Mouse (Mus musculus): ENCODE data around the gene Rpap1. TPM values are rescaled to one million over a fixed set of nuclear protein-coding genes. Genes with fewer than 3 reads are reported as not detected.

Gene Rpap1
- polyA plus RNA-seq (2014; fragmentation: Illumina TruSeq; extraction: RNeasy Lipid Tissue Mini Kit (QIAGEN cat#74804); ENCODE audit: low read depth, low replicate concordance) = 10.5 TPM

DNA sequence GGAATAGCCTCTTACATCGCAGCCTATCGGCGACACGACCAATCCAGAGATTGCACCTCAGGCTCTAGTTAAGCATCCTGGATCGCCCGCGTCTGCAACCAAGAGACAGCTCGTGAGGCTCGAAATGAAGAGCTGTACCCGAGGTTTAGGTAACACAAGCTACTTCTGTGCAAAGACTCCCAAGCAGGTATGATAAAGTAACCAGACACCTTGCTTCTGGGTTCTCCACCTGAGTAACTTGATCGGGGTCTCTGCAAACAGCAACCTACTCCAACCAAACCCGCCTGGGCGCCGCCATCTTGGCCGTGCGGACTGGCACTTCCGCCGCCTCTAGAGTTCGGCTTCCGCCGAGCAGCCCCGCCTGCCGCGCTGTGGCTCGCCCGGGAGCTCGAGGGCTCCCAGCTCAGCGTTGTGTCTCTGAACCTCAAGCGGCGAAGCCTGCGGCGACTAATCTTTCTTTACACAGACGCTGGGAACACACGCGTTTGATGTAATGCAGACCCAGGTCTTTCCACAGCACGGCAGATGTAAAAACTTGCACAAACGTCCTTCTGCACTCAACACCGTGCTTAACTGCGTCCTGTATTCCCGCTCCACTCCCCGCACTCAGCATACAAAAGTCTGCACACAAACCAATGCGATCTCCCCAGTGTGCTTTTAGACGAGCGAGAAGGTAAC lies at the start of gene Rpap1:
Gene Rpap1 (minus strand): TSS at position 332 of the 678 bp plus-strand sequence.

DNA sequence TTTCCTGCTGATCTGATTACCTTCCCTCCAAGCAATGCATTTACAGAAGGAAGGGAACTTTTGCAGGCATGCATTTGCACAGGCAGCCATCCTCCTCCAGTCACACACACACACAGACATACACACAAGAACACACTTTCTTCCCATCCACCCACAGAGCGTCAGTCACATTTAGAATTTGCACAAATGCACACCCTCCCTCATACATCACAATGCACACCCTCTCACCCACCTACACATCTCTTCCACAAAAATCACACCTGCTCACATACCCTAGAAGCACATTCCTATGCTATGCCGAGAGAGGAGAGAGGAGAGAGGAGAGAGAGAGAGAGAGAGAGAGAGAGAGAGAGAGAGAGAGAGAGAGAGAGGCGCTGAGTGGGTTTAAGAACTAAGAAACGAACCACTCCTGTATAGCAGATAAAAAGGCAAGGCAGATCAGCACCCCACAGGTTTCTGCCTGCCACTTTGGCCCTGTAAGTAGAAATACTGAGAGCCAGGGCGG lies 10.0 kb upstream of the Rpap1 start, which contains the start of gene Tyro3:
Gene Tyro3 (plus strand): TSS at position 455 of the 505 bp plus-strand sequence.

DNA sequence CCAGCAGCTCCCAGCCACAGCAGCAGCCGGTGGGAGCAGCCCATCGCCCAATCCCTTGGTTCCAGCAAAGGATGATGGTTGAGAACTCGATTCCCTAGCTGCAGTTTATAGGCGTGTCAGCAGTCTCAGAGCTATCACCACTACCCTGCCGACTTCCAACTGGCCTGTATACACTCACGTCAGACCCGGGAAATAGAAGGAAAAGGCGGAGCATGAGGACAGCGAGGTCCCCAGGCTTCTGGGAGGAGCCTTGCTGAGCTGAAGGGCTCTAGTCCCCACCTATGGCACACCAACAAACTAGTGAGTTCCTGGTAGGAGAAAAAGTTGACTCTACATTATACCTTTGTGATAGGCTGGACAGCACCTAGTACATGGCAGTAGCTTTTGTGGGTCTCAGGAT lies 27.1 kb downstream of the Rpap1 start, which contains the start of gene Ltk:
Gene Ltk (minus strand): TSS at position 181 of the 400 bp plus-strand sequence.

DNA sequence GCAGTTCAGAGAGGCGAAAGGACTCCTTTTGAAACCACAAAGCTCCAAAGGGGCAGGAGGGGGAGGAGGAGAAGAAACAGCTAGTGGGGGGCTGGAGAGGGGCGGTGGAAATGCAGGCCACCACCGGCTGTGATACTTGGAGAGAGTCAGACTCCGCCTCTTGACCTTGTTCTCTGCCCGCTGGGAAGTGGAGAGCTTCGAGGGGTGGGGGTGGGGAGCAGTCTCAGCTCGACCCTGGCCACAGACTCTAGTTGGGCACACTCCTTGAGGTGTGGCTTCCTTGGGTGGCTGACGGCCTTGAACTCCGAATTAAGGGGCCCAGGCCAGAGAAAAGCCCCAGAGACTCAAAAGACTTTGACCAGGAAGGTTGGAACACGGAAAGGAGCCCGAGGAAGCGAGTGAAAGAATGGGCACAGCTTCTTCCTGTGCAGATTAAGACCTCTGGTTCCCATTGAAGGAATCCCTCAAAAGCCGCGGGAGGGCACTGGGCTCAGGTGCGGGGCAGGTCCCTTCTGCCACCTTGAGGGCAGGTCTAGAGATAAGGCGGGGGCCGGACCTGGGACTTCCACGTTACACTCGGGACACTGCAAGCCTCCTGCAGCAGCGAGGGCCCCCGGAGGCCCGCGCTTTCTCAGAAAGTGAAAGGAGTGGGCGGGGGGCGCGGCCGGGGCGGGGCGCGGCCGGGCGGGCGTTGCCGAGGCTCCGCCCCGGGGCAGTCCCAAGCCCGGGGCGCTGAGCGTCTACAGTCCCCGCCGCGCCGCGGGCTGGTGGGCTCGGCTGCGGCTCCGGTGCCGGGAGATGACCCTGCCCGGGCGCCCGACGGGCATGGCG lies 45.5 kb downstream of the Rpap1 start, which contains the start of gene Itpka:
Gene Itpka (plus strand): TSS at position 757 of the 831 bp plus-strand sequence.

Other genes starting within 250 kb of the Rpap1 start
- gene Exd1, start 239.9 kb downstream of the Rpap1 start, polyA plus RNA-seq (2014; fragmentation: Illumina TruSeq; extraction: RNeasy Lipid Tissue Mini Kit (QIAGEN cat#74804); ENCODE audit: low read depth, low replicate concordance) = 3.5 TPM
- 192 TPM for gene Chp1, start 239.8 kb downstream of the Rpap1 start, polyA plus RNA-seq (2014; fragmentation: Illumina TruSeq; extraction: RNeasy Lipid Tissue Mini Kit (QIAGEN cat#74804); ENCODE audit: low read depth, low replicate concordance)
- gene Nusap1, start 169.2 kb downstream of the Rpap1 start, polyA plus RNA-seq (2014; fragmentation: Illumina TruSeq; extraction: RNeasy Lipid Tissue Mini Kit (QIAGEN cat#74804); ENCODE audit: low read depth, low replicate concordance) = 2.0 TPM
- 2.2 TPM for gene Oip5, start 169.1 kb downstream of the Rpap1 start, polyA plus RNA-seq (2014; fragmentation: Illumina TruSeq; extraction: RNeasy Lipid Tissue Mini Kit (QIAGEN cat#74804); ENCODE audit: low read depth, low replicate concordance)
- gene Ndufaf1, start 124.7 kb downstream of the Rpap1 start, polyA plus RNA-seq (2014; fragmentation: Illumina TruSeq; extraction: RNeasy Lipid Tissue Mini Kit (QIAGEN cat#74804); ENCODE audit: low read depth, low replicate concordance) = 22.2 TPM
- 21.3 TPM for gene Rtf1, start 112.5 kb downstream of the Rpap1 start, polyA plus RNA-seq (2014; fragmentation: Illumina TruSeq; extraction: RNeasy Lipid Tissue Mini Kit (QIAGEN cat#74804); ENCODE audit: low read depth, low replicate concordance)
- 2.2 TPM for gene Itpka, start 45.2 kb downstream of the Rpap1 start, polyA plus RNA-seq (2014; fragmentation: Illumina TruSeq; extraction: RNeasy Lipid Tissue Mini Kit (QIAGEN cat#74804); ENCODE audit: low read depth, low replicate concordance)
- 0.12 TPM for gene Ltk, start 27.1 kb downstream of the Rpap1 start, polyA plus RNA-seq (2014; fragmentation: Illumina TruSeq; extraction: RNeasy Lipid Tissue Mini Kit (QIAGEN cat#74804); ENCODE audit: low read depth, low replicate concordance)
- gene Tyro3, start 10.2 kb upstream of the Rpap1 start, polyA plus RNA-seq (2014; fragmentation: Illumina TruSeq; extraction: RNeasy Lipid Tissue Mini Kit (QIAGEN cat#74804); ENCODE audit: low read depth, low replicate concordance) = 4.2 TPM
- gene Mga, start 109.7 kb upstream of the Rpap1 start, polyA plus RNA-seq (2014; fragmentation: Illumina TruSeq; extraction: RNeasy Lipid Tissue Mini Kit (QIAGEN cat#74804); ENCODE audit: low read depth, low replicate concordance) = 21.2 TPM
- gene Mapkbp1, start 185.2 kb upstream of the Rpap1 start, polyA plus RNA-seq (2014; fragmentation: Illumina TruSeq; extraction: RNeasy Lipid Tissue Mini Kit (QIAGEN cat#74804); ENCODE audit: low read depth, low replicate concordance) = 28.3 TPM
- 7.0 TPM for gene Jmjd7, start 239.9 kb upstream of the Rpap1 start, polyA plus RNA-seq (2014; fragmentation: Illumina TruSeq; extraction: RNeasy Lipid Tissue Mini Kit (QIAGEN cat#74804); ENCODE audit: low read depth, low replicate concordance)
- gene Gm28042, start 240.0 kb upstream of the Rpap1 start, polyA plus RNA-seq (2014; fragmentation: Illumina TruSeq; extraction: RNeasy Lipid Tissue Mini Kit (QIAGEN cat#74804); ENCODE audit: low read depth, low replicate concordance) = 2.1 TPM
- 2.6 TPM for gene Pla2g4b, start 245.9 kb upstream of the Rpap1 start, polyA plus RNA-seq (2014; fragmentation: Illumina TruSeq; extraction: RNeasy Lipid Tissue Mini Kit (QIAGEN cat#74804); ENCODE audit: low read depth, low replicate concordance)

Measured in adipose tissue, adult 10 weeks (tissue).